Mouse (Mus musculus): Measurements from ENCODE around the gene Inha. TPM values are rescaled to one million over a fixed set of nuclear protein-coding genes. Genes with fewer than 3 reads are reported as not detected.

Gene Inha
- polyA plus RNA-seq, 1 experiment: 210 TPM

- peaks cover 5% of the 10 kb centered on the region for H3K4me1 ChIP-seq (ENCODE audit: control insufficient read depth, insufficient read depth, low read length)
- H3K27ac ChIP-seq (ENCODE audit: control insufficient read depth, insufficient read depth, low read depth, low read length): no peak overlapping the region
- no peaks in the 10 kb centered on the region for H3K27me3 ChIP-seq (ENCODE audit: control insufficient read depth, insufficient read depth, low read length)
- H3K36me3 ChIP-seq (ENCODE audit: control insufficient read depth, insufficient read depth, low read length): no peaks in the 10 kb centered on the region
- H3K4me3 ChIP-seq (ENCODE audit: control insufficient read depth, low read depth, low read length): no peak overlapping the region
- no peak for TF ChIP-seq POLR2A (IDR thresholded peaks at IDR 0.05; ENCODE audit: control insufficient read depth, low read depth, low read length)
- TF ChIP-seq CTCF (IDR thresholded peaks at IDR 0.05; ENCODE audit: control insufficient read depth, insufficient read depth, insufficient replicate concordance, low read depth, low read length): no peak
These were observed 14.2 kb upstream of the Inha start for GRCm38 (mm10) chr1:75492579-75493170.

- Histone ChIP-seq H3K4me3 (ENCODE audit: control insufficient read depth, low read depth, low read length) (no peak overlapping the region), H3K27me3 (ENCODE audit: control insufficient read depth, insufficient read depth, low read length) (no peaks in the 10 kb centered on the region), H3K36me3 (ENCODE audit: control insufficient read depth, insufficient read depth, low read length) (no peaks in the 10 kb centered on the region)
These were observed 11.9 kb upstream of the Inha start for GRCm38 (mm10) chr1:75494878-75495548.

GRCm38 (mm10) chr1:75498897-75499296 lies 8.0 kb upstream of the Inha start:
- Histone ChIP-seq H3K4me1 (ENCODE audit: control insufficient read depth, insufficient read depth, low read length) (peaks cover 10% of the 10 kb centered on the region), H3K36me3 (ENCODE audit: control insufficient read depth, insufficient read depth, low read length) (no peaks in the 10 kb centered on the region), H3K4me3 (ENCODE audit: control insufficient read depth, low read depth, low read length) (no peak overlapping the region), H3K27me3 (ENCODE audit: control insufficient read depth, insufficient read depth, low read length) (no peaks in the 10 kb centered on the region), H3K27ac (ENCODE audit: control insufficient read depth, insufficient read depth, low read depth, low read length) (no peak overlapping the region)
- TF ChIP-seq POLR2A (IDR thresholded peaks at IDR 0.05; ENCODE audit: control insufficient read depth, low read depth, low read length) (no peak), CTCF (IDR thresholded peaks at IDR 0.05; ENCODE audit: control insufficient read depth, insufficient read depth, insufficient replicate concordance, low read depth, low read length) (no peak)

More at GRCm38 (mm10) chr1:75494878-75495548, 11.9 kb upstream of the Inha start:
- no peak overlapping the region for H3K27ac ChIP-seq (ENCODE audit: control insufficient read depth, insufficient read depth, low read depth, low read length)
- no peaks in the 10 kb centered on the region for H3K4me1 ChIP-seq (ENCODE audit: control insufficient read depth, insufficient read depth, low read length)
- TF ChIP-seq CTCF (IDR thresholded peaks at IDR 0.05; ENCODE audit: control insufficient read depth, insufficient read depth, insufficient replicate concordance, low read depth, low read length) (peak; percentile 21; the same call in 1 of the 2 replicates), POLR2A (IDR thresholded peaks at IDR 0.05; ENCODE audit: control insufficient read depth, low read depth, low read length) (no peak)

- Histone ChIP-seq H3K4me3 (ENCODE audit: control insufficient read depth, low read depth, low read length) (no peak overlapping the region), H3K4me1 (ENCODE audit: control insufficient read depth, insufficient read depth, low read length) (peaks cover 10% of the 10 kb centered on the region)
These were observed 7.4 kb upstream of the Inha start for GRCm38 (mm10) chr1:75499441-75499840.

GRCm38 (mm10) chr1:75501905-75502304 lies 5.0 kb upstream of the Inha start:
- Histone ChIP-seq H3K27me3 (ENCODE audit: control insufficient read depth, insufficient read depth, low read length) (no peaks in the 10 kb centered on the region), H3K4me1 (ENCODE audit: control insufficient read depth, insufficient read depth, low read length) (peaks cover 30% of the 10 kb centered on the region), H3K4me3 (ENCODE audit: control insufficient read depth, low read depth, low read length) (no peak overlapping the region), H3K36me3 (ENCODE audit: control insufficient read depth, insufficient read depth, low read length) (no peaks in the 10 kb centered on the region), H3K27ac (ENCODE audit: control insufficient read depth, insufficient read depth, low read depth, low read length) (no peak overlapping the region)
- no peak for TF ChIP-seq POLR2A (IDR thresholded peaks at IDR 0.05; ENCODE audit: control insufficient read depth, low read depth, low read length)
- TF ChIP-seq CTCF (IDR thresholded peaks at IDR 0.05; ENCODE audit: control insufficient read depth, insufficient read depth, insufficient replicate concordance, low read depth, low read length): no peak

More at GRCm38 (mm10) chr1:75499441-75499840, 7.4 kb upstream of the Inha start:
- TF ChIP-seq POLR2A (IDR thresholded peaks at IDR 0.05; ENCODE audit: control insufficient read depth, low read depth, low read length) (no peak), CTCF (IDR thresholded peaks at IDR 0.05; ENCODE audit: control insufficient read depth, insufficient read depth, insufficient replicate concordance, low read depth, low read length) (peak; percentile 5; the same call in 1 of the 2 replicates)
- no peaks in the 10 kb centered on the region for H3K27me3 ChIP-seq (ENCODE audit: control insufficient read depth, insufficient read depth, low read length)
- H3K27ac ChIP-seq (ENCODE audit: control insufficient read depth, insufficient read depth, low read depth, low read length): no peak overlapping the region
- H3K36me3 ChIP-seq (ENCODE audit: control insufficient read depth, insufficient read depth, low read length): no peaks in the 10 kb centered on the region

- no peak overlapping the region for H3K27ac ChIP-seq (ENCODE audit: control insufficient read depth, insufficient read depth, low read depth, low read length)
- no peaks in the 10 kb centered on the region for H3K36me3 ChIP-seq (ENCODE audit: control insufficient read depth, insufficient read depth, low read length)
- peak overlapping the region; percentile 47 for H3K4me3 ChIP-seq (ENCODE audit: control insufficient read depth, low read depth, low read length)
- TF ChIP-seq POLR2A (IDR thresholded peaks at IDR 0.05; ENCODE audit: control insufficient read depth, low read depth, low read length) (no peak), CTCF (IDR thresholded peaks at IDR 0.05; ENCODE audit: control insufficient read depth, insufficient read depth, insufficient replicate concordance, low read depth, low read length) (no peak)
- H3K4me1 ChIP-seq (ENCODE audit: control insufficient read depth, insufficient read depth, low read length): peaks cover 32% of the 10 kb centered on the region
- no peaks in the 10 kb centered on the region for H3K27me3 ChIP-seq (ENCODE audit: control insufficient read depth, insufficient read depth, low read length)
These were observed 3.8 kb upstream of the Inha start for GRCm38 (mm10) chr1:75502945-75503650.

- H3K27me3 ChIP-seq (ENCODE audit: control insufficient read depth, insufficient read depth, low read length): no peaks in the 10 kb centered on the region
- no peaks in the 10 kb centered on the region for H3K36me3 ChIP-seq (ENCODE audit: control insufficient read depth, insufficient read depth, low read length)
- H3K4me1 ChIP-seq (ENCODE audit: control insufficient read depth, insufficient read depth, low read length): peaks cover 32% of the 10 kb centered on the region
- H3K27ac ChIP-seq (ENCODE audit: control insufficient read depth, insufficient read depth, low read depth, low read length): no peak overlapping the region
- H3K4me3 ChIP-seq (ENCODE audit: control insufficient read depth, low read depth, low read length): peak overlapping the region; percentile 47
- TF ChIP-seq CTCF (IDR thresholded peaks at IDR 0.05; ENCODE audit: control insufficient read depth, insufficient read depth, insufficient replicate concordance, low read depth, low read length) (no peak), POLR2A (IDR thresholded peaks at IDR 0.05; ENCODE audit: control insufficient read depth, low read depth, low read length) (no peak)
These were observed 3.3 kb upstream of the Inha start for GRCm38 (mm10) chr1:75503651-75503980.
